Mouse (Mus musculus) cerebellum, postnatal 4 days (tissue): ENCODE data around the gene Ercc5.
A peak's percentile ranks its signal among the peaks of the same experiment; 100 is the strongest.

Experiments
- DNase-seq, 2 experiments: peaks; one replicate each; pipeline ENCODE4 v3.0.0; 2022; ENCODE audit warnings: low spot score in 2 of 2, mixed read lengths in 1 of 2

Ercc5 gene

DNA sequence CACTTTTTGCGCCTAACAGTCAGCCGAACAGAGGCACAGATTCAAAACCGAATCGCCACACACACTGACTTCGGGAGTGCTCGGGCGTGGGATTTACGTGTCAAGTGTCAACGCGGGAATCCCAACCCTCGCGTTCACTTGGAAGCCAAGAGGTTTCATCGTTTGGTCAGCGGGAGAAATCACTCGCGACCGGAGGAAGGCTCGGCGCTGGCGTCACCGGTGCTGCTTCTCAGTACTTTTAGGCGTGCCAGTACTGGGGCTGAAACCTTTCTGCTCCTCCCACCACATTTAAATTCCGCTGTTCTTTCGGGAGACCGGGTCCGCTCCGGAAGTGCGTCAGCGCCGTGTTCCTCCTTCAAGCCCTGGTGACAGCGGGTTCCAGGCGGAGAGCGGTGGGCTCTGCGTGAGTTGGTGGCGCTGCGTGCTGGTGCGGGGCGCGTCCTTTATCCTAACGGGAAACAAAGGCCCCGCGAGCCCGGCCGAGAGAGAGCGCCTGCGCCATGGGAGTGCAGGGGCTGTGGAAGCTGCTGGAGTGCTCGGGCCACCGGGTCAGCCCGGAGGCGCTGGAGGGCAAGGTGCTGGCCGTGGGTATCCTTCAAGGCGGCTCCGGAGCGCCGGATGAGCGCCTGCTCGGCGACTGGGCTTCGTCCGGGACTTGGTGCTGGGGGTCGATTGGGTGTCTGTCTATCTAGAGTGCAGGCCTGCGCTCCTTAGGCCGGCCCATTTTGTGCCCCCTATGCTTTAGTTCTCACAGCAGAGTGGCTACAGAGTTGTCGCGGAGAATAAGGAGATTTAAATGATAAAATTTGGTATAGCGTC lies at the start of gene Ercc5:
Gene Ercc5 (plus strand): TSS at position 182 of the 819 bp plus-strand sequence.
- DNase-seq = peak; percentile 58 to 78

DNA sequence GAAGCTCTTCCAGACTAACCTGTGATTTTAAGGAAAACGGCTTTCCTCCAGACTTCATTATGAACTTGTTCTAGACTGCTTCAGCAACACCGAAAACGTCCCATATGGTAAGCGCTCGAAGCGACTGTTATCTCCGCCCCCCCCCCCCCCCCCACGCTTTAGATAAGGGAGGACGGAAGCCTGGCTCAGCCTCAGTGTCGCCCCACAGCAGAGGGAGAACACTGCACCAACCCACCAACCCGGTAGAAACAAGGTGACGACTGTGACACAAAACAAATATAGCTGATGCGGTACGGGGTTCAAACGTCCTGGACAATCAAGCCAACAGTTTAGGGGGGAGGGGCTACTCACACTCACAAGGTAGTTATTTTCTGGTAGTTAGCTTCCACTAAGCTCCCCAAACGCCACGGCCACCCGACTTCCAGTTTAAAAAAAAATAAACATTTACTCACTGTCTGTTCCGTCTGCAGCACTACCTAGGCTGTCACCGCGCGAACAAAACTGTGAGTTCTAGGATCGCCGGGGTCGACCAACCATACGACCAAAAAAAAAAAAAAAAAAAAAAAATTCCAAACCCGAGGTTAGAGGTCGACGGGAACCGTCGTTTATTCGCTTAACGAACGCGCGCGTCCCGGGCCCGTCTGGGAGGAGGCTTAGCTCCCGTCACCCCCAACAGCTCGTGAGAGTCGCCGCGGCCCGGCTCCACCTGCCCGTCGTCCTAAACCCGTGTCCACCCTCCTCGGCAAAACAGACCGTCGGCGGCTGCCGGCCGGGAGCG lies 45.9 kb upstream of the Ercc5 start:
- peak in 1 of 2 experiments; percentile 17 for DNase-seq

DNA sequence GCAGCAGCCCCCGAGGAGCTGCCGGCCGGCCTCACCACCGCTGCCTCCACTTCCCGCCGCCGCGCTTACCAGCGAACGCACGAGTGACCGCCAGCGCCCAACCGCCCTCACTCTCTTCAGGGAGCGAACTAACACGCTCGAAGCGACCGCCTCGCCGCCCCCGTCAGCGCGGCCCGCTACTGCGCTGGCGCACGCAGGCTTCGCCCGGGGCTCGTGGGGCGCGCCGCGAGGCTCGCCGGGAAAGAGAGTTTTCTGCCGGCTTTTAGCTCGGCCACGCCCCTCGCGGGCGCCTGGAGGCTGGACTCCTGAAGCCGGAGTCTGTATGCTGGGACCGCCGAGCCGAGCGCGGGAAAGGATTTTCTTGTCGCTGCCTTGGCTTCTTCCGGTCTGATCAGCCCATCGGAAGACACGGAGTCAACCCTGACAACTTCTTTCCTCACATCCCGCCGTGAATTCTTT lies 45.3 kb upstream of the Ercc5 start, which contains the start of gene Tex30:
Gene Tex30 (minus strand): TSS at position 183 of the 459 bp plus-strand sequence.
- peak; percentile 88 to 93 for DNase-seq

DNA sequence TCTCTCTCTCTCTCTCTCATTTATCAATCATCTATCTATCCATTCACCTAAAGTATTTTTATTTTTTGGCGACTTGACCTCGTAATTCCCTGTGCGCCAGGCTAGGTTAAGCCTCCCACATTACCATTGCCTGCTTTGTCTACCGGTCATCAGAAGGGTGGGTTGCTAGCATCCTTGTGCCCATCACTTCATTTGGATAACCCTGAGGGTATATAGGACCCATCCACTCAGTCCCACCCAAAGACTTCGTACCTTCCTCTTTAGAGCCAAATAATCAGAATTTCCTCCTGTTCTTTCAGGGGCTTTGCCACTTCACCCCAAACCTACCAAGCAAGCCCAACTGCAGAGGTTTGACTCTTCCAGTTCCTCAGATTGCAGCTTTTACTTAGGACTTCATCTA lies 44.6 kb upstream of the Ercc5 start:
- DNase-seq = no peak

DNA sequence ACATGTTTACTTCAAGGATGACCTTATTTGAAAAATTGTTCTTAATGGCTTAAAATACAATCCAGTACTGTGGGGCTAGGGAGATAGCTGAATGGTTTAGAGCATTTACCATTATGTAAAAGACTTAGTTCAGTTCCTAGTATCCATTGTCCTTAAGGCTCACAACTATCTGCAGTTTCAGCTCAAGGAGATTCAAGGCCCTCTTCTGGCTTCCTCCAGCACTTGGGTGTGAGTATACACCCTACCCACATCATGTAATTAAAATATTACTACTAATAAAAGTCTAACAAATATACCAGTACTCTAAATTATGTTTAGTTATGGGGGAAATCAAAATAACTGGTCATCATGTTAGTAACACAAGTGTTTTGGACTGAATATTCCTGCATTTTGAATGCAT lies 30.0 kb upstream of the Ercc5 start:
- no peak for DNase-seq

DNA sequence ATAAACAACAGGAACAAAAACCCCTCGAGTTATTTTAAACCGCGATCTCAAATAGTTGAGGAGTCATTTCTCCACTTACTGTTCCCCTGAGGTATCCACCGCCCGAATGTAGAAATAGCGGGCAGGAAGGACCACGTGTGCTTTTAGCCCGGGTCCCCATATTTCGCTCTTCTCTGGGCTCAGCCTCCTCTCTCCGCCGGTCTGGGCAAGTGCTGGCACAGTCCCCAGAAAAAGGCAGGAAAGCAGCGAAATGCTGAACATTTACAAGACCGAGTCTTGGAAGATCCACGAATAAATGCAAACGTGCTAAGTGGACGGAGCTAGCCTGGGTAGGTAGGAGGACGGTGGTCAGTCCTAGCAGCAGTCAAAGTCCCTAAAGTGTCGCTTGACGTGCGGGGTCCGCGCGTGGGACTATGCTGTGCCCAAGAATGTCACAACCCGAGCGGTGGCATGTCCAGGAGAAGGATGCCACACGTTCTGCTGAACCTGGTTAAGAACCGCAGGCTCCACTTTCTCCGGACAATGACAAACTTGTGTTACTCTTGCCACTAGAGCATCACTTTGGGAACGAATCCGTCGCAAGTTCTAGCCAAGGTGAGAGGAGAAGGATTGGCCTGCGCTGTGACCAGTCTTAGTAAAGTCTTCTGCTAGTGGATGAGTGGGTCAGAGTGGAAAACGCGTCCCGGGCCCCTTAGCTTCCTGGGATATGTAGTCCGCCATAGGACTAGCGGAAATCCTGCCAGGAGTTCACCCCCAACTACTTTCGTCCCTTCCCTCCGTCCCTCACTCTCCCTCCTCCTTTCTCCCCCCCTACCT lies 29.1 kb upstream of the Ercc5 start, which contains the start of the genes Kdelc1 and Bivm:
Gene Kdelc1 (minus strand): TSS at position 570 of the 816 bp plus-strand sequence.
Gene Bivm (plus strand): TSS at position 719 of the 816 bp plus-strand sequence.
- DNase-seq = peak; percentile 62 to 77

DNA sequence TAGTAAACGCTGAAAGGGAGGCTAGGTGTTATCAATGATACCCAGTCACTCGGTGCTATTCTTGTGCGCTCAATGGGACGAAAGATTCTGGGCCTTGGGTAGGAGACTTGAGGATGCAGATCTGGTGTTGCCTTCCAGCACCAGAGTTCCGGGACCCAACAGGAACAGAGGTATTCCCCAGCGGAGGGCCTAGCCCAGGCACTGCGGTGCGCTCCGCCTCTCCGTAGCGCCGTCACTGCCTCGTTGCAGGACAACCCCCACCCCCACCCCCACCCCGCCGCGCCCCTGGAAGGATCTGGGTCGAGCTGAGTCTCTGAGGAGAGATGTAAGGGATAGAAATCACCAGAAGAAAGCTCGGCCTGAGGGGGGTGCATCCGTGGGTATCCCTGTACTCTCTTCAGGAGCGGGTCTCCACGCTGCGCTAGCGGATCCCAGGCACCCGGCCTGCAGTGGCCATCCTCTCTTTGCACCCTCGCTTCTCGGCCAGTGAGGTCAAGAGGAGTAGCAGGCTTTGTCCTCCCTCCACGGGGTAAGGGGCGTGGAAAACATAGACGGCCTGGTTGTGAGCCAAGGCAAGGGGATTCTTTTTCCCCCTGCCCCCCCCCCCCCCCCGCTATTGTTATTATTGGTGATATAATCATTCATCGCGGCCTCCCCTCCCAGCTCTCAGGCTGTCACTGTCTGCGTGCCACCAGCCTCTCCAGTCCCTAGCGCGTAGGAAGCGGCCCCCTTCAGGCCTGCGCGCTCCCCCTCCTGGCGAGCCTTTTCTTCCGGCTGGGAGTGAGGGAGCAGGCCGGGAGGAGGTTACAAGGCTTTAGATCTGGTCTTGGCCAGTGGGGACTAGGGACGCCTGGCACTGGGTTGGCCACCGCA lies 28.1 kb upstream of the Ercc5 start:
- DNase-seq = peak; percentile 50 to 74

DNA sequence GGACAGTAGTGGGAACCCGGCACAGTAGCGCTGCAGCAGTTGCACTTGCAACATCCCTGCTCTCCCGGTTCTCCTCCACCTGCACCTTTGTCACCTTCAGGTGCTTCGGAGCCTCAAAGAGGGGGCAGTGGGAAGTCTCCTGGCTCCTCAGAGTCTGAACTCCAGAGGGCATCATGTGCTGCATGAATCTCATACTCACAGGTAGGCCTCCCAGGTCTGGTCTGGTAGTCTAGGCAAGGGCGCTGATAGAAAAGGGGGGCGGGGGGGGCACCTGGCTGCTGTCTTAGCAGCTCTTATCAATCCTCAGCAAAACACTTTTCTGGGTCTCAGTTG lies 27.5 kb upstream of the Ercc5 start:
- no peak for DNase-seq

DNA sequence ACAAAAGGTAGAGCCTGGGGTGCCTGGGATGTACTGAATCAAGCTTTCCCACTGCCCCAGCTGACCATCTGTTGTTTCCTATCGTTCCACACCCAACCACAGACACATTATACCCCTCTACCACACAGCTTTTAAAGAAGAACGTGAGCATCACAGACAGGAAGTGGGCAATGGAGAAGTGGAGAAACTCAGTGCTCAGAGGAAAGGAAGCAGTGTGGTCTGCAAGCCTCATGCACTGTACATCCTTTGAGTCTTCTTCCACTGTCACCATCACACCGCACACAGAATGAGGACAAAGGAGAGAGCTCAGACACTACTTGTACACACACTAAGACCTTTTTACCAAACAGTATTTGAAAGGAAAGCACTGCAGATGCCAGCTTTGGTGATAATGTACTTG lies 25.3 kb upstream of the Ercc5 start:
- DNase-seq = no peak

DNA sequence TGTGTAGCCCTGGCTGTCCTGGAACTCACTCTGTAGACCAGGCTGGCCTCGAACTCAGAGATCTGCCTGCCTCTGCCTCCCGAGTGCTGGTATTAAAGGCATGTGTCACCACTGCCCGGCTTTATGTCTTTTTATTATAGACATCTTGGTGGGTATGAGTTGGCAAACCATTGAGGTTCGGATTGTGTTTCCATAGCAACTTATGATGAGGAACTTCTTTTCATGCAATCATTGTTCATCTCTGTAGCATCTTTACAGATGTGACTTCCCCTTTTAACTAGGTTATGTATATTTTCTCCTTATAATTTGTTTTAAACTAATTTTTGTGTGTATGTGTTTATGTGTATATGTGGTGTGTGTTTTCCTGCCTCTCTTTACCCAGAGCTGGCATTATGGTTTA lies 22.0 kb upstream of the Ercc5 start:
- no peak for DNase-seq

DNA sequence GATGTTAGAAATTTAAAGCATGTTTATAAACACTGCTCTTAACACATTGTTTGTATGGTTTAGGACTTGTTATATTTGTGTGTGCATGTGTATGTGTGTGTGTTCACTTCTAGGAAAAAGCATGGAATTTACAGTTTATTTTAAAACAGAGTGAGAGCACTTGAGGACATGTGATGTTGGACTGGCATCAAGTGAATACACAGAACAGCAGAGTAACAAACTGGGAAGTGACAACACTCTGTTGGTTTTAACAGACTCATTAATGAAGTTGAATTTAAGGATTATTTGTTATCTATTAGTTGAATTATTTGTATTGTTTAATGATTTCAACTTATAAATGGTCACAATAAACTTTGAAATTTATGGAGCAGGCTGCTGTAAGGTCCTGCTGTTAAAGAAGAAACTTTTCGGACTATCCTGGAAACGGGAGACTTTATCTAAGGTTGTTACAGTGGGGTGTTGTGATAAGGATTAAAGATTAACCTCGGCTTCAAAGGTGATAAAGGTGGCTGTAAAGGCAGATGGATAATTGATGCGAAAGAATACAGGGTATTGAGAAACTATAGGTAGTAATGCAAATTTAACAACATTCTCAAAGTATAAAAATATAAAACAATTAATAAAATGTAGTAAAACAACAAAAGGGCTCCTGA lies 17.5 kb upstream of the Ercc5 start:
- DNase-seq = no peak

DNA sequence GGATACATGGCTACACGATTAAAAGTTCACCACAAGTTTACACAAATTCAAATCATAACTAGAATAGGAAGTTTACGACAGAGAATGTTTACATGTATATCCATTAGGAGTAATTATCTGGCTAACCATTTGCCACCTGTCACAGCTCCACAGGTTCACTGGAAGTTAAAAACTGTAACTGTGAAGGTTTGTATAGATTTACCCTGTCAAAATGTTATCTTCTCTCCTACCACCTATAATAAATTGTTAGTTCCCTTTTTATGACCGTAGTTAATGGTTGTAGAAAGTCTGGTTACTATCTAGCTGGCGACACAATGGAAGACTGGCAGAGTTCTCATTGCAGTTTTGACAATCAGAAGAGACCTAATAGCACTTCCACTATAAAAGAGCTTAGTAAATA lies 7.3 kb upstream of the Ercc5 start:
- DNase-seq = no peak

DNA sequence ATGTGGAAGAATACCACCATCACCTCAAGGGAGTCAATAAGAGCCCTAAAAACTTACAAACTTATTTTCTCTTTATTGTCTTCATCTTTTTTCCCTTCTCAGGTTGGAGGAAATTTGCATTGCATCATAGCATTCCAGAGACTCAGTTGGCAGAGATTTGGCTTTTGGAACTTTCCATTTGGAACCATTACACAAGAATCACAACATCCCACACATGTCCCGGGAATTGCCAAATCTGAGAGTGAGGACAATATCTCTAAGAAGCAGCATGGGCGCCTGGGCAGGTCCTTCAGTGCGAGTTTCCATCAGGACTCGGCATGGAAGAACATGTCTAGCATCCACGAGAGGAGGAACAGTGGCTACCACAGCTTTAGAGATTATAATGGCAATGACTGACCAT lies 4.8 kb upstream of the Ercc5 start:
- DNase-seq = no peak

DNA sequence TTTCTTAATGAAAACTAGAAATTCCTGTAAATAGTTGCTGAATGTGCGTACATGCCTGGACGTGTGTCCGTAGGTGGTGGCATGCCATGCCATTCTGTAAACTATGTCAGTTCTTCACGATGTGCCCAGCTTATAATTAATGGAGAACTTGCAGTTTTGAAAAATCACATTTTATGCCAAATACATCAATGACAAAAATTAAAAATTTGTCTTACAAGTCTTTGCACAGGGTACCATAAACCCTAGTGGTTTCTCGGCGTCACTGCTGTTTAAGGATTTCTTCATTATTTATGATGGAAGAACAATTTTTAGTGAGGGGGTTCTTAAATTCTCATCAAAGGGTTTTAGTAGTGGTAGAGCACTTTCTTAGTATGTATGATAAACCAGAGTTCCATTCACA lies 1.2 kb downstream of the Ercc5 start:
- no peak for DNase-seq

DNA sequence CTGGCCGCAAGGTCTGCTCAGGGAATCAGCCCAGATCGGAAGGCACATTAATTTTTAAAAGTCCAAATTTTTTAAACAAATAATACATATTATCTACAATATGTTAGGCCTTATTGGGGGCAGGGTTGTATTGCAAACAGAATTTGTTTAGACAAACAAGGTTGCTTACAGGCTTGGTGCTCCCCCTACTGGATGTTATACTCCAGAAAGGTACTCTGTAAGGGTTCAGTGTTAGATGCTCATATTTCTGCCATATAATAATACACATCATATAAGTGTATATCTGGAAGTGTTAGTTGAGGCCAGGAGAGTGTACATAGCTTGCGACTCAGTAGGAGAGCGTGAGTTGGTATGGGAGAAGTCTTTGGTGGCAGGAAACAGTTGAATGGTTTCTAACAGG lies 7.7 kb downstream of the Ercc5 start:
- DNase-seq = no peak

DNA sequence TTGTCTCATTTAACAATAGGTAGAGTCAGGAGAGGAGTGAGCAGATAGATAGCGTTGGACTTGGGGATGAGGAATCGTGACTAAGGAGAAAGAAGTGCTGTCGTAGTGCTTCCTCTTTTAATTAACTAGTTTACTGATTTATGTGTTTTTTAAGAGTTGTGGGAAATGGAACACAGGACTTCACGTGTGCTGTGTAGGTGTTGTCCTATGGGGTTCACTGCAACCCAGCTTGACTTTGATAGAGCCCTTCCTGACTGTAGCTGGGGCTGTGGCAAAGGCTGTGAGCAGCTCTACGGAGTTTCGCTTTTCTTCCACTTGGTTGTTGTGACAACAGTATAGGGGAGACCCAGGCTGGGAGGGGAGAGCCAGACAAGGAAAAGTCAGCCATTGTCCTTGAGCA lies 10.8 kb downstream of the Ercc5 start:
- no peak for DNase-seq

DNA sequence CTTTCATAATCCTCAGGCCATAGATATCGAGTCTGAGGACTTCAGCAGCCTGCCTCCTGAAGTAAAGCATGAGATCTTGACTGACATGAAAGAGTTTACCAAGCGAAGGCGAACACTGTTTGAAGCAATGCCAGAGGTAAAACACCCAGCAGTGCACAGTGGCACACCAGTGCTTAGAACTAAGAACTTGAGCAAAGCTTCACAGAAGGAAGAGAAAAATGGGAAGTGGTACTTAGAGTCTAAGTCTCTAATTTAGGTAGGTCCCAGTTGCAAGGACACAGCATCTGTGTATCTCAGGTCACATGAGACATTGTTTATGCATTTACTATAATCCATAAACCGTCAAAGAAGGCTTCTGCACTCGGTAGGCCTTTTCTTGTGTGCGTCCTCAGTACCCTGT lies 14.3 kb downstream of the Ercc5 start:
- no peak for DNase-seq

DNA sequence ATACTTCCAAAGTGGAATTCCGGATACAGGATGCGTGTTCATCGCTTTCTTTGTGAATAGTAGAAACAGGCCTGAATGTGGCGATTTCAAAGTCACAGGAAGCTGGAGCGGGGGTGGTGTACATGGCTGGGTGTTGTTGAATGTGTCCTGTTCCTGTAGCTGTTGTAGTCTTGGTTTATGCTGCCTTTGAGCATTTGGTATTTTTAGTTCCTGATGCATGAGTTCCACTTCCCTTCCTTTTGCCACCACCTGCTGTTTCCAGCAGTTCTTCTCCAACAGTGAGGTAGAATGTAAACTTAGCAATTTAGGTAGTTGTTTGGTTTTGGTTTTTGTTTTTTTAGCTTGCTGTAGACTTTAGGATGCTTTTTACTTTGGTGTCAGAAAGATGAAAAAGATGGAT lies 14.8 kb downstream of the Ercc5 start:
- DNase-seq = no peak

DNA sequence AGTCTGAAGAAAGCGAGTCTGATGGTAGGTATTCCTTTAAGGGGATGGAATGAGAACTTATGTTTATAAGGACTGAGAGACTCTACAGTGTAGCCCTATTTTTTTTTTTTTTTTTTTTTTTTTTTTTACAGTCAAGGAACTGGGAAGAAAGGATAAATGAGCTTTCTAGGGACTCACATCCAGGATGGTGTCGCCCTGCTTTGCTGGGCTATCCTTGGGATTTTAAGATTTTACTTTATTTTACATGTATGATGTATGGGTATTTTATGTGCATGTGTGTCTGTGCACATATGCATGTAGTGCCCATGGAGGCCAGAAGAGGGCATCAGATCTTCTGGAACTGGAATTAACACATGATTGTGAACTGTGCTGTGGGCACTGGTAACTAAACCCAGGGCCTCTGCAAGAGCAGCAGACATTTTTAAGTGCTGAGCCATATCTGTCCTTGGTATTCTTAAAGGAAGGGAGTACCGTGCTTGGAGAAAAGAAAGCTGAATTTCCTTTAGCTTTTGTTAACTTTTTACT lies 20.4 kb downstream of the Ercc5 start:
- DNase-seq = no peak

DNA sequence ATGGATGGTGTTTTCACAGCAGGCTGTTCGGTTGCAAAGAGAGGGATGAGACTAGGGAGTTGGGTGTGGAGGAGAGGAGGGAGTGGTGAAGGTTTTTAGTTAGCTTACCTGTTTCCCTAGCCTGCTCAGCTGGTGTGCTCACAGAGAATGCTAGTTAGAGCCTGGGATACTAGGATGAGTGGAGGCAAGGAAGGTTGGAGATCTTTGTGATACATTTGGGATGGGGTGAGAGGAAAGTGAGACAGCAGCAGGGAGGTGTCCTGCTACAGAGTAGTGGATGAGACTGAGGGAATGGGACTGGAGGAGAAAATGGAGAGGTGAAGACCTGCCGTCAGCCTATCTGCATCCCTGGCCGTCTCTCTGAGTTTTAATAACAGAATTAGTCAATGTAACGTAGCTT lies 25.1 kb downstream of the Ercc5 start:
- no peak for DNase-seq
